Mouse (Mus musculus) erythroblast, adult 5-6 weeks (primary cell): Measurements from ENCODE around the gene Ccnb1ip1. TPM values are rescaled to one million over a fixed set of nuclear protein-coding genes. Genes with fewer than 3 reads are reported as not detected.
"Not testable (repeated sequence)": the region's sequence is repeated elsewhere in the genome, so short reads cannot be mapped to it uniquely, and the experiment has no call there.

Experiments
- ATAC-seq: replicated peaks from 2 replicates; pipeline ENCODE4 v1.8.0; 2016; ENCODE audit warnings: moderate number of reproducible peaks, mild to moderate bottlenecking, moderate TSS enrichment, inconsistent platforms; ENCODE audit not compliant: poor library complexity, low FRiP score, severe bottlenecking
- total RNA-seq, 2 experiments: library from RNA; stranded (forward) in 1 of 2; stranded (reverse) in 1 of 2; fragments of 150-400 nt in 1 of 2; fragments of 200-764, 138-1000 nt in 1 of 2; gene quantifications; 2 replicates each; pipeline versions ENCODE4 v1.2.3 to v1.2.4; 2015 to 2017; ENCODE audit warnings: low replicate concordance in 2 of 2

The Ccnb1ip1 gene
- total RNA-seq (2015; ENCODE audit: low replicate concordance) = not detected in 2 replicates
- total RNA-seq (2017; ENCODE audit: low replicate concordance) = not detected in 2 replicates

DNA sequence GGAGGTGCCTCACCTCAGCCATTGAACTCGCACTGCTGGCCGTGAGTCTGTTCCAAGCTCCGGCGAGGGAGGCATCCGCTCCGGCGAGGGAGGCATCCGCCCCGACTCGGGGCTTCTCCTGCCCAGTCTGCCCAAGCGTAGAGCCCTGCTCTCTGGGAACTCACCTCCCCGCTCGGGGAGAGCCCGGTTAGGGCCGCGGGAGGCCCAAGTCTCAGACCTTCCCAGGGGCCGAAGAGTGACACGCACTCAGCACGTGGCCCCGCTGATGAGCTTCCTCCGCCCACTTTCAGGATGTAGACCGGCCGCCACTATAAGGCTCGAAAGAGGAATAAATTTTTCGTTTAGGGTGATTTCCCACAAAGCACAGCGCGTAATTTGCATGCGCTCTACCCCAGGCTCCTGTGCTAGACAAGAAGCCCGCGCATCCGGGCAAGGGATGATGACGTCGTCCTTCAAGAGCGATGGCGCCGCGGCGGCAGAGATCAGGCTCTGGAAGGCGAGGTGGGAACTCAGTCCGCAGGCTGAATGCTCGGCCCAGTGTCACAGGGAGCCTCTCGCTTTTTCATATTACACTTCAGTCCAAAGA, at the start of gene Ccnb1ip1, which contains the start of gene Parp2:
Ccnb1ip1 (minus strand) TSS at position 246 of the 586 bp plus-strand sequence.
Parp2 (plus strand) TSS at position 355 of the 586 bp plus-strand sequence.
- ATAC-seq = peak; percentile 94

DNA sequence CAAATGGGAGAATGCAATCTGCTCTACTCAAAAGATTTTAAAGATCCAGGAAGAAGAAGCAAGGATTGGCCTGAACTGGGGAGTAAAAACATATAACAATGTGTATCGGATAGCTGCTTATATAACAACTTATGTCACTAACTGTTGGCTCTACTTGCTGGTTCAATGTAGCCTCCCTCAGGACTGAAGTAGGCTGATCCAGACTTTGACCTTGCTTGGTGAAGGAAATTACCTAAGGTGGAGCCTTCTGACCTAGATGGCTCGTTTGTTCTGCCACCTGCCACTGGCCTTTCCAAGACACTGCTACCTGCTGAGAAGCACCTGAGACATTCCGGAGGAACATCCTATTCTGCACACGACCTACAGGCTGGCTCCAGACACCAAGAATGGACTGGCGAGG, 48.3 kb upstream of the Ccnb1ip1 start:
- no peak for ATAC-seq

DNA sequence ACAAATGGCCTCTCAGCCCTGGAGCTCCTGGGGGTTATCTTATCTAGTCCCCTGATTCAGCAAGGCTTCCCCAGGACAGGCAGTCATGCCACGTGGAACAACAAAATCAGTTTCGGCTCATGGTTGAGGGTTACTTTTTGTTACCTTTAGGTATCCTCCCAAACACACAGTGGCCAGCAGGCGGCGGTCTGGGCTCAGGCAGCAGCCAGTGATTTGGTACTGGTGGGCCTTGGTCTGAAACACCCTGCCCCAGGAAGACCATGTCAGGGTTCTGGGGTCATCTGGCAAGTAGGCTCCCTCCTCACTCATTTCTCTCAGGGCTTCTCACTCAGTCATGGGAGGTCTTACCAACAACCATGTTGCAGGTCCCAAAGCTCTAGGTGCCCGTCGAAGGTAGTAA, 29.7 kb upstream of the Ccnb1ip1 start:
- ATAC-seq = no peak

DNA sequence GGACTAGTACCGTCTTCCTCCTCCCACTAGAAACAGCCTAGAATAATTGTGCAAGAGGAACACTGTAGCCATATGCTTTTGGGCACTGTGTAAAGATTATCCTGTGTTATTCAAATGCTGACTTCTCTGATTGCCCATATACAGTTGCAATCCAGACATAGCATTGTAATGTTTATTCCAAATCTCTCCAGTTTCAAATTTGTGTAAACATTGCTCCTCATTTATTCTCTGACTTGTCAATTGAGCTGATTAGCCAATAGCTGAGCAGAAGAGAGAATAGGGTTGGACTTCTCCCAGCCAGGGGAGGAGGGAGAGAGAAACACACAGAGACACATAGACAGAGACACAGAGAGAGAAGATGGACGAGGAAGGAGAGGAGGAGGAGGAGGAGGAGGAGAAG, 26.9 kb upstream of the Ccnb1ip1 start:
- no peak for ATAC-seq

DNA sequence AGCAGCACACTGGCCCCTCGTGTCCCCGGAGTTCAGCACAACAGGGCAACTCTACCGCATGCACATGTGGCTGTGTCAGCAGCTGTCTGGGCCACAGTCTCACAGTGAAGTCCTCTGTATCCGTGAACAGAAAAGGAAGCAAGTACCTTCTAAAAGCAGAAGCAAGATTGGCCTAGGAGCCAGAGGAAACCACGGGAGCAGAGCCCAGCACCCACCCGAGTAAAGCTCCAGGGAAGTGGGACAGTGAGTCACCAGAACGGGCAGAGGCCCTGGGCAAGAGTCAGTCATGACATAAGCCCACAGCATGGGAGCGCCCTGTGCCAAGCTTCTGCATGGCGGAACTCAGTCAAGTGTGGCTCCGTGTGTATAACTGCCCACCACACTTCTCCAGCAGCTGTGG, 26.4 kb upstream of the Ccnb1ip1 start:
- 0 out of 2 replicates have a peak, but pooled peaks have one; percentile 22 for ATAC-seq

DNA sequence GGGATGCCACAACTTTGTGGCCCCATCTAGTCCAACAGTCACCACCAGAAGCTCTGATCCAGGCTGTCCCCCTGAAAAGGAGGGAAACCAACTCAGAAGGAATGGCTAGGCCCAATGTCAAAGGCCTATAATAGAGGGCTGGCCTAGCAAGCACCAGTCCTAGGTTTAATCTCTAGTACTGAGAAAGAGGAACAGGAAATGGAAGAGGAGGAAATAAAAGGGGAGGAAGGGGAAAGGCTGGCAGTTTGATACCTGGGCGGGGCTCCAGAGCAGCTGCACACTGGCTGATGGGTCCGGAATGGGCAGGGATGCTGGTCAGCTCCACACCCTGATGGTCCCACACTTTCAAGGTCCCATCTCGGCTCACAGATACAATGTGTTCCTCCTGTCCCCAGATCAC, 22.3 kb upstream of the Ccnb1ip1 start:
- no peak for ATAC-seq

DNA sequence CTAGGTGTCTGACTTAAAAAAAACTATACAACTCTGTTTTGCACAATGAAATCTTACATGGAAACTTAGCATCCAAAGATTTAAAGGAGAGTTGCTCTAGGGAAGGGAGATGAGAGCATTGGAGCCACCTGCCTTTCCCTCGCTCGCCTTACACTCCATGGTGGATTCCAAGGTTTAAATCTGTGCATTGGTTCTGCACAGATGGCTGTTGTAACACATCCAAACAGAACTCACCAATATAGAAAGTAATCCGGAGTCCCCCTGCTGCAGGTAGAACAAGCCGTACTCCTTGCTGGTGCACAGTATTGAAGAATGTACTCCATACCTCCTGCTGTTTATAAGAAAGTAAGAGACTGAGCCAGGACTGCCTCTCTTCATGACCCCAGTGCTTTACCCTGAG, 19.0 kb upstream of the Ccnb1ip1 start:
- no peak for ATAC-seq

DNA sequence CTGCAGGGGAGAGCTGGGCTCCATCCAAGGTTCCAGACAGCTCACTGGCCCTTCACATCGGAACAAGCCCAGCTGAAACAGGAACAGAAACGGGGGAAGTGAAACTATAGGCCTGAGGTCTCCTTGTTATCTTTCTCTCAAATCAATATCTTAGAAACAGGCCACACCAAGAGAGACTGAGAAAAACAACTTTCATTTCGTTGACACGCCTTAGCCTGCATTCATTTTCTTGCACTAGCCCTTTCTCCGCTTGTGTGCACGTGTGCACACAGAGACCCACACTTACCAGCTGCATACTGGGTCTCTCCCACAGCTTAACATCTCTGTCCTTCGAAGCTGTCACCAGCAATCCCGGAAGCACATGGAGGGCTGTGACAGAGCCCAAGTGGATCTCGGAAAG, 16.7 kb upstream of the Ccnb1ip1 start:
- ATAC-seq = no peak

DNA sequence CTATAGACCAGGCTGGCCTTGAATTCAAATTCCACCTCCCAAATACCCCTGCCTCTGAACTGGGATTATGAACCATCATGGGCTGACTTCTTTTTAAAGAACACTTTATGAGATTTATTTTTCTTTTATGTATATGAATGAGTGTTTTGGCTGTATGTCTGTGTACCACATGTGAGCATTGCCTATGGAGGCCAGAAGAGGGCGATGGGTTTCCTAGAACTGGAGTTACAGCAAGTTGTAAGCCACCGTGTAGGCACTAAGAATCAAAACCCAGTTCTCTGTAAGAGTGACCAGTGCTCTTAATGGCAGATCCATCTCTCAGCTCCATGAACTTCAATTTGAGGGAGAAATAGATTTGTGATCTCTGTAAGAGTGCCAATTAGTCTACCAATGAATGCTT, 15.7 kb upstream of the Ccnb1ip1 start:
- ATAC-seq = no peak

DNA sequence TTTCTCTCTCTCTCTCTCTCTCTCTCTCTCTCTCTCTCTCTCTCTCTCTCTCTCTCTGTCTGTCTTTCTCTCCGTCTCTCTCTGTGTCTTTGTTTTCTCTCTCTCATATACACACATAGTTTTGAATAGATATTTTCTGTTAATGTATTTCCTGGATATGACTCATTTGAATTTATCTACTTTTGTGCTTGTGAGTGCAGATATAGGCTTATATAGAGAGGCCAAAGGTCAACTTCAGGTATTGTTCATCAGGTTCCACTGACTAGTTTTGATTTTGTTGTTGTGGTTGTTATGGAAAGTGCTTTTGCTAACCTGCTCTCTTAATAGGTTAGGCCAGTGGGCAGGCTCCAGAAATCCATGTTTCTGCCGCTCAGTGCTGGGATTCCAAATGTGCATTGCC, 5.5 kb upstream of the Ccnb1ip1 start:
- no peak for ATAC-seq

DNA sequence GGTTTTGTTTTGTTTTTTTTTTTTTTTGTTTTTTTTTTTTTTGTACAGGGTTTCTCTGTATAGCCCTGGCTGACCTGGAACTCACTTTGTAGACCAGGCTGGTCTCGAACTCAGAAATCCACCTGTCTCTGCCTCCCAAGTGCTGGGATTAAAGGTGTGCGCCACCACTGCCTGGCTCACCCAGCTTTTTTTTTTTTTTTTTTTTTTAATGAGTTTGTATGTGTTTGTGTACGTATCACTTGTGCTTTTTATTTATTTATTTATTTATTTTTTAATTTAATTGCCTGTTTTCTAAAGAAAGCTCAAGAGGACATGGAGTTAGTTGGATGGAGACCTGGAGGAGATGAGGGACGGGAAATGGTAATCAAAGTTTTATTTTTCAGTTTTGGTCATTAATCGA, 1.1 kb downstream of the Ccnb1ip1 start:
- not testable (repeated sequence) for ATAC-seq

DNA sequence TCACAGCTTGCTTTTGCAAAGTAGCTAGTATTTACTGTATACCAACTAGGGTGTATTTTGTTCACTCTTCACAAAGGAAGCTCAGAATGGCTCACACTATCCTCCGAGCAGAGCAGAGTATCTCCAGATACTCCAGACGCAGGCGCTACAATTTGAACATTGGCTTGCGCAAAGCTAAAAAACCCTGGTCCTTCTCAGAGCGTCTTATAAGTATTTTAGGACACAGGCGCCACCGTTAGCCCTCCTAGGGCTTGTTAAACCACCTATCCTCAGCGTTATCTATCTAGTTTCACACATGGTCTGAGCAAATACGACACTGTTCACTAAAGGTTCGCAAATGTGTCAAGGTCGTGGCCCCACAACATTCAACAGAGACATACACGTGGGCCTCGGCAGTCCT, 2.8 kb downstream of the Ccnb1ip1 start:
- ATAC-seq = no peak

DNA sequence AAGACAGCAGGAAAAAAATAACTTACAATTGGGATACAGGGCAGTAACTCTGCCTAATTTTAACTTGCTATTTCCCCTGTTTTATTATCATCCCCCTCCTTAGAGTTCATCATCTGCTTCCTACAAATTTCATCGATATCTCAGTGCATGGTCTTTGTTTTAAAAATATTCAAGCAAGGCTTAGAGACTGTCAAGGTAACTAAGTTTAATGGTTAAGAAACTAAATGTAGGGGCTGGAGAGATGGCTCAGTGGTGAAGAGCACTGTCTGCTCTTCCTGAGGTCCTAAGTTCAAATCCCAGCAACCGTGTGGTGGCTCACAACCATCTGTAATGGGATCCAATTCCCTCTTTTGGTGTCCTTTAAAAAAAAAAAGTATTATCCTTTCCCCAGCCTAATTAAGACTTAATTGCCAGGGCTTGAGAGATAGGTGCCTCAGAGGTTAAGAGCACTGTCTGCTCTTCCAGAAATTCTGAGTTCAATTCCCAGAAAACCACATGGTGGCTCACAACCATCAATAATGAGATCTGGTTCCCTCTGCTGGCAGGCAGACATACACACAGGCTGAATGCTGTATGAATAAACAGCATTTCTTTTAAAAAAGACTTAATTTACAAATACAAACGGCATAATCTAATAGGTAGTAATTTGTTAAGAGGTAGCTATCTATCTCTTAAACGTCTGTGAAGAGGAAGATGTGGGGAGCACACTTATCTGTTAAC, 4.5 kb downstream of the Ccnb1ip1 start:
- no peak for ATAC-seq

DNA sequence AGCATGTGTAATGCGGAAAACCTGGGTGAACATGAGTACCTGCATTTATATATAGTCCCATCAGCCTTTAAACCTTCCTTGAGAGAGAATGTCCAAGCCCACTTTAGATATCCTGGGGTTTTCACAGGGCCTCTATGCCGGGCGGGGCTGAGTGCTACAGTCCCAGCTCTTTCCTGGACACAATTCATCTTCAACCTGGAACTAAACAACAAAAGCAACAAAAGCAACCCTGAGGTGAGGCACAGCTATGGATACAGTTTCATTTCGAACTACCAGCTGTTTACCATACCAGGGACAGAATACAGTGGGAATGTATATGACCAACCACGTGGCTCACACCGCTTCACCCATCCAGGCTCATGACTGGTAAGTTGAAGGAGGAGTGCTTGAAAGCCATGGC, 5.1 kb downstream of the Ccnb1ip1 start:
- no peak for ATAC-seq

DNA sequence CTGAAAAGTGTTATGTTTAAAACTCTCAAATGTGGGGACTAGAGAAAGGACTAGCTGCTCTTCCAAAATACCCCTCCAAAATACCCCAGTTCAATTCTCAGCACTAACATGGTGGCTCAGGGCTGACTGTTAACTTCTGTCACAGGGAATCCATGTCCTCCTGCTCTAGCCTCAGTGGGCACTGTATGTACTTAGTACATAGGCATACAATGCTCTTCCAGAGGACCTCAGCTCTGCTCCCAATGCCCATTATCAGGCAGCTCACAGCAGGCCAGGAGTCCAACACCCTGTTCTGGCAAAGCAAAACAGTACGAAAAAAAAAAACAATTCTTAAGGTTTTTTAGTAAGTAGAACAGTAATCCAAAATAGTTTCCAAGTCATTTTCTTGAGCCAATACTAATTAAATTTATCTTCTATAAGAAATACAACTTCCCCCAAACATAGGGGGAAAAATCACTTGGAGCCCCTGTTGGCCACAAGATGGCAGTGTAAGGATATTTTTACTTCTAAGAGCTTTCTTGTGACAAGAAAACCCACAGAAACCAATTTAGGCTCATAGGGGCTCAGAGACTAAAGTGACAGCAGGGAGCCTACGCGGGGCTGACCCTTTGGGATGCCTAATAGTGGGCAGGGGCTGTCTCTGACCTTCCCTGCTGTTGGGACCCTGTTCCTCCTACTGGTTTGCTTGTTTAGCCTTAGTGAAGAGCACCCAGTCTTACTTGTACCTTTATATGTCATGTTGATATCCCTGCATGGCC, 7.9 kb downstream of the Ccnb1ip1 start:
- peak; percentile 63; the same call in 1 of the 2 replicates for ATAC-seq

DNA sequence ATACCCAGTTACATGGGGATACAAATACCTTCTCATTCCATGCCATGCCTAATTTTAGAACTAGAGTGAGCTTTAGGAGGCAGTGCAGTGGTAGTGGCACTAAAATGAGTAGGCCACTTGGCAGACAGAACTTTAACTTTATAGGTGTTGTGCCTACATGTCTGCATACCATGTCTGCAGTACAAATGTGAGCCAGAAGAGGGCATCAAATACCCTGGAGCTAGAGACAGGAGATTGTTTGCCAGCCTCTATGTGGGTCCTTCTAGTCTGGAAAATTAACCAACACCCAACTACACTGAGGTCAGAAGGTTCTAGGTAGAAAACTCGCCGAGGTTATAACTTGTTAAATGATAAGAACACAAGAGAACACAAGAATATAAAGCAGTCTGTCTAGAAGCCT, 9.0 kb downstream of the Ccnb1ip1 start:
- peak; percentile 69 for ATAC-seq

DNA sequence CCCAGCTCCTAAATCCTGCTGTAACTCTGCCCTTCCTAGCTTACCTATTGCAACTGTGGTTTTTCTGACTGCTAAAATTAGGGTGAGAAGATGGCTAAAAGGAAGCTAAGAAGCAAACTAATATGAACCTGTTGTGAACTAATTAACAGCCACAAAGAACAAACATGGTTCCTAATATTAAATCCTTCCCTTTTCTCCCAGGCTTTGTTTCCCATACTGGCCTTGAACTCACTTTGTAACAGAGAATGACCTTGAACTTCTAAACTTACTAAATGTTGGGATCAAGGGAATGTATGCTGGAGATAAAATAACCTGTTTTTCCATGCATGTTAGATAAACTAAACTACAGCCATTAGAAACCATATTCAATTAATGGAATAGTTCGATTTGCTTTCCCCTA, 11.1 kb downstream of the Ccnb1ip1 start:
- no peak for ATAC-seq

DNA sequence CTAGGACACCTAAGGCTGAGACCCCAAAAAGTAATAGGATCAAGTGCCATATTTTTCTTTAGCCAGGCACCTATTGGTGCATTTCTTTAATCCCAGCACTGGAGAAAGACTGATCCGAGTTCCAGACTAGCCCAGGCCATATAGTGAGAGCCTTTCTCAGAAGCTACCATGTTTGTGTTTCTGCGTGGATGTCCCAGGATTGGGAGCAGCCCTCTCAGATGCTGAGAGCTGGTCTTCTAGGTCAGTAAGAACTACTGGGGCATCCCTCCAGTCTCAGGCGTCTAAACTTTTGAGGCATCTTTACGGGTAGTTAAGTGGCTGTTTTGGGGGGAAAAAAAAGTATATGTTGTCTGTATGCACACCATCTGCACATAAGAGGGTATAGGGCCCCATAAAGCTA, 11.6 kb downstream of the Ccnb1ip1 start:
- ATAC-seq = no peak

DNA sequence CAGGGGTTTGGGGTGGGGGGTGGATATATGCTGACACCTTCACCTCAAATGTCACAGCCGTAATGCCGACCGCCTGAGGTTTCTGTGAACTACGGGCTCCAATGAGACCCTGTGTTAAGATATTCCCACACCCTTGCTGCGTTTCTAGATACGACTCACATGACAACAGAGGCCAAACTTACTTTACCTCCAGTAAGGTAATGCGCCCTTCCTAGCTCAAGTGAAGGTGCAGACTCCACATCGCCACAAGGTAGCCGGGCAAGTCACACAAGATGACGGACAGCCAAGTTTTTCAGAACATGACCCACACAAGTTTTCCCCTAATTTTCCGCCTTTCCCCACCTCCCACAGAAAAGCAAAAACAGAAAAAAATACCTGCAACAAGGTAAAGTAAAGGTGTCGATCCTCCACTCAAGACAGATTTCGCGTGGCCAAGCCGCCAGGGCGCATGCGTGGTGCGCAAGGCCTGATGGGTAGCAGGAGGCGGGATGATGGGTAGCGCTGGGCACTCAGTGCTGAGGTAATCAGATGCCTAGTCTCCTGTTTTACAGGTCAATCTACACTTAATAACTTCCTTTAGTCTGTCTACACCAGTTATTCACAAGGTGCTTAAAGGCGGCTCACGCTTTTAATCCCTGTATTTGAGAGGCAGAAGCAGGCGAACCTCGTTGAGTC, 12.1 kb downstream of the Ccnb1ip1 start:
- ATAC-seq = no peak

DNA sequence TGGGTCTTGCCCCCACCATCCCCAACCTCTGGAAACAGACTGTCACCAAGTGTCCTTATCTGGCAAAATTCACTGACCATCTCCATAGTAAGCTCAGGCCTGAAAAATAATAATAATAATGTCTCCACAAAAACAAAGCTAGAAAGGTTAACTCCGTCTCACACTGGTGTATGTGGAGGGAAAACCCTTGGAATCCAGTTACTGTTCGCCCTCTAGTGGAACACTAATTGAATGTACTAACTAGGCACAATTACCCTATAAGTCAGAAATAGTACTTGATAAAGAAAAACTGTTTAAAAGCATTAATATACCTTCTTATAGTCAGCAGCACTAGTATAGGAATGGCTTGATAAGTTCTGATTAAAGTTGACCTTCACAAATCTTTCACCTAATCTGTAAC, 19.4 kb downstream of the Ccnb1ip1 start:
- no peak for ATAC-seq
